Mouse (Mus musculus) lung, postnatal 0 days (tissue): Measurements from ENCODE around the gene Cxadr.

Experiments
- CTCF ChIP-seq: IDR thresholded peaks from 2 replicates; pipeline ENCODE4 v1.5.1; 2016; ENCODE audit warnings: antibody characterized with exemption, mild to moderate bottlenecking
- EP300 ChIP-seq: IDR thresholded peaks from 2 replicates; pipeline ENCODE4 v1.6.1; 2016; ENCODE audit warnings: antibody characterized with exemption, mild to moderate bottlenecking, control low read depth

DNA sequence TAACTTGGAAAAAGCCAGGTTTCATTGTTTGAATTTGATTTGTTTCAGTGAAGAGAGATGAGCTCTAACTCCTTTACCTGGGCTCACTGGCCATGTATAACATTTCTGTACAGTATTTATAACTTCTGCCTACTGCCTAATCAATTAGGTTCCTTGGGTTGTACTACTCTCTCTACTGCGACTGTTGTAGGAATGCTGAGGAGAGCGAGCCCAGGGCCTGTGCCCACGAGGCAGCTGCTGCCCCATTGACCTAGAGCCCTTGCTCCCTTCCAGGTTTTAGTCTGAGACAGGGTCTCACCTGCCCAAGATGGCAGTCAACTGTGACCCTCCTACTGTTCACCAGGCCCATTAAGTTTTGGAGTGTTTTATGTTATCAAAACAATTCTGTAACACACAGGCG, 60.2 kb downstream of the Cxadr start:
- no peak for TF ChIP-seq CTCF
- TF ChIP-seq EP300, result no peak
